ENCODE assay signal across 25 mouse cellular contexts in the genomic region with DNA sequence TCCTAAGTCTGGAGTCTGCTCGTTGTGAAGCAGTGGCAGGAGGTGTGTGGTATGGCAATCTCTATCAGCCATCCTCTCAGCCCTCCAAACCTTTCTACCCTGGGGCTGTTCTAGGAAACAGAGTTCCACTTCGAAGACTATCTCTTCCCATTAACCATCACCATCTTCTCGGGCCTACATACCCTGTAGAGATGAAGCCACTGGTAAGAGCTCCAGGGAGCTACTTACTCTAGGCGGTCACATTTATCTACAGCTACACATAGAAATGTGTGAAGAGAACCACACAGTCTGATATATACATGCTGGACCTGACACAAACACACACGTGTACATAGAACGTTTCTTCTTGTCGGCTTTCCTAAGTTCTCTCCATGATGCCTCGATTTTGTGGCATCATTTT.
"Had no signal": no experiment of that assay in that cellular context is flagged by ENCODE, and none has a peak within 500 bp of the region (broad histone marks: within the 10 kb centered on the region; RNA-seq: fewer than 3 reads in every experiment).

No protein-coding gene starts in this region.

- H3K27ac ChIP-seq: heart, embryonic 13.5 days; heart, embryonic 15.5 days; hindbrain, embryonic 10.5 days; hindbrain, embryonic 12.5 days; hindbrain, embryonic 14.5 days; intestine, embryonic 15.5 days; layer of hippocampus, adult 2 months; left cerebral cortex, adult 2 months; limb, embryonic 13.5 days; limb, embryonic 15.5 days; liver, embryonic 14.5 days had no signal

- DNase-seq: forebrain, postnatal 0 days; gastrocnemius, postnatal 25 days; heart, adult 18-20 months; heart, postnatal 14 days; heart, postnatal 4 days; kidney, adult 18-20 months; kidney, adult 8-10 months; kidney, postnatal 10 days; kidney, postnatal 25 days; kidney, postnatal 4 days had no signal

- ATAC-seq: forebrain, postnatal 0 days; hindbrain, embryonic 16.5 days; inflammation-experienced regulatory T-cells, adult 6 months; intestine, embryonic 15.5 days; intestine, postnatal 0 days had no signal

- H3K9ac ChIP-seq: forebrain, postnatal 0 days; heart, embryonic 13.5 days; heart, embryonic 15.5 days; hindbrain, embryonic 12.5 days; hindbrain, embryonic 14.5 days; intestine, embryonic 15.5 days; limb, embryonic 13.5 days; limb, embryonic 15.5 days; liver, embryonic 14.5 days had no signal

- H3K36me3 ChIP-seq: heart, embryonic 13.5 days; heart, embryonic 15.5 days; hindbrain, embryonic 10.5 days; hindbrain, embryonic 12.5 days; intestine, embryonic 15.5 days; limb, embryonic 13.5 days; limb, embryonic 15.5 days had no signal

- H3K4me1 ChIP-seq: hindbrain, embryonic 12.5 days; intestine, embryonic 15.5 days had no signal

- H3K9me3 ChIP-seq: heart, embryonic 13.5 days; heart, embryonic 15.5 days; hindbrain, embryonic 10.5 days; hindbrain, embryonic 12.5 days; intestine, embryonic 15.5 days; limb, embryonic 13.5 days; limb, embryonic 15.5 days had no signal

- H3K4me3 ChIP-seq: heart, embryonic 13.5 days; heart, embryonic 15.5 days; hindbrain, embryonic 10.5 days; hindbrain, embryonic 12.5 days; intestine, embryonic 15.5 days; layer of hippocampus, adult 2 months; left cerebral cortex, adult 2 months; limb, embryonic 13.5 days; limb, embryonic 15.5 days had no signal

- H3K27me3 ChIP-seq: heart, embryonic 13.5 days; heart, embryonic 15.5 days; hindbrain, embryonic 12.5 days; intestine, embryonic 15.5 days; limb, embryonic 13.5 days; limb, embryonic 15.5 days had no signal

- H3K4me2 ChIP-seq: heart, embryonic 11.5 days; heart, embryonic 13.5 days; heart, embryonic 15.5 days; hindbrain, embryonic 12.5 days; hindbrain, embryonic 14.5 days; intestine, embryonic 15.5 days; limb, embryonic 13.5 days; limb, embryonic 15.5 days had no signal
